Mouse (Mus musculus) C2C12 (cell line): ENCODE measurements around the gene Prr19. TPM values are rescaled to one million over a fixed set of nuclear protein-coding genes. Genes with fewer than 3 reads are reported as not detected.

ENCODE experiments used
- H3K27me3 ChIP-seq: one replicate; pipeline ENCODE4 v1.6.1; 2011; ENCODE audit not compliant: control insufficient read depth, insufficient read depth, insufficient read length
- H3K36me3 ChIP-seq: one replicate; pipeline ENCODE4 v1.6.1; 2011; ENCODE audit not compliant: control insufficient read depth, insufficient read depth
- H3K4me3 ChIP-seq: one replicate; pipeline ENCODE4 v1.5.1; 2011; ENCODE audit warnings: mild to moderate bottlenecking, control low read depth; ENCODE audit not compliant: poor library complexity, insufficient read depth, severe bottlenecking
- H3K79me2 ChIP-seq: one replicate; pipeline ENCODE4 v1.6.1; 2011; ENCODE audit not compliant: control insufficient read depth, insufficient read depth
- H3K79me3 ChIP-seq: one replicate; pipeline ENCODE4 v1.6.1; 2011; ENCODE audit warnings: low read depth, control low read depth
- H3ac ChIP-seq: one replicate; pipeline ENCODE3; 2011; ENCODE audit warnings: low read depth; ENCODE audit not compliant: control insufficient read depth, insufficient read length
- CEBPB ChIP-seq: IDR thresholded peaks from one replicate; pipeline ENCODE4 v1.6.1; 2011; ENCODE audit warnings: low read depth, mild to moderate bottlenecking, control low read depth, moderate library complexity
- CTCF ChIP-seq: IDR thresholded peaks from one replicate; pipeline ENCODE4 v1.5.1; 2011; ENCODE audit not compliant: control insufficient read depth, insufficient read depth, insufficient read length
- FOSL1 ChIP-seq: IDR thresholded peaks from one replicate; pipeline ENCODE4 v1.8.0; 2011; ENCODE audit warnings: mild to moderate bottlenecking, low read length; ENCODE audit not compliant: poor library complexity, insufficient read depth, severe bottlenecking
- MAX ChIP-seq: IDR thresholded peaks from one replicate; pipeline ENCODE4 v1.6.1; 2011; ENCODE audit warnings: mild to moderate bottlenecking, control low read depth
- MYOD1 ChIP-seq: IDR thresholded peaks from one replicate; pipeline ENCODE4 v1.6.1; 2011; ENCODE audit warnings: low read depth; ENCODE audit not compliant: control insufficient read depth, insufficient read length
- MYOG ChIP-seq: IDR thresholded peaks from one replicate; pipeline ENCODE4 v1.6.1; 2011; ENCODE audit not compliant: control insufficient read depth, insufficient read length; ENCODE audit errors: extremely low read depth
- USF1 ChIP-seq: IDR thresholded peaks from one replicate; pipeline ENCODE4 v1.6.1; 2011; ENCODE audit warnings: low read depth, mild to moderate bottlenecking, control low read depth, moderate library complexity
- polyA plus RNA-seq: library from polyadenylated mRNA; unstranded; fragments of >200 nt; fragmentation: generic; extraction: Trizol; gene quantifications from one replicate; pipeline ENCODE4 v1.2.1, GENCODE M21; 2012; ENCODE audit warnings: missing spikeins

Prr19 gene
- polyA plus RNA-seq, 1 experiment = not detected

DNA sequence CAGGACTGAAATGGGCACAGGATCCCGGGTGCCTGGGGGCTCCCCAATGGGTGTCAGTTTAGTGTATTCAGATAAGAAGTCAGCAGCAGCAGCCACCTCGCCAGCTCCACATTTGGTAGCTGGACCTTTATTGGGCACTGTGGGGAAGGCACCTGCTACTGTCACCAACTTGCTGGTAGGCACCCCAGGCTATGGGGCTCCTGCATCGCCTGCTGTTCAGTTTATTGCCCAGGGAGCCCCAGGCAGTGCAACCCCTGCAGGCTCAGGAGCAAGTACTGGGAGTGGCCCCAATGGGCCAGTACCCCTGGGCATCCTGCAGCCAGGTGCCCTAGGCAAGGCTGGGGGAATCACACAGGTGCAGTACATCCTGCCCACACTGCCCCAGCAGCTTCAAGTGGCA lies 12.5 kb upstream of the Prr19 start:
- Histone ChIP-seq H3K27me3 (no peaks in the 10 kb centered on the region), H3K79me3 (peaks cover 7% of the 10 kb centered on the region), H3K36me3 (peaks cover 53% of the 10 kb centered on the region), H3ac (no peak overlapping the region), H3K79me2 (peaks cover 15% of the 10 kb centered on the region), H3K4me3 (no peak overlapping the region)
- no peak for TF ChIP-seq CEBPB
- no peak for TF ChIP-seq FOSL1
- no peak for TF ChIP-seq MYOD1
- TF ChIP-seq MYOG = no peak
- TF ChIP-seq CTCF = no peak
- TF ChIP-seq USF1 = no peak
- no peak for TF ChIP-seq MAX

DNA sequence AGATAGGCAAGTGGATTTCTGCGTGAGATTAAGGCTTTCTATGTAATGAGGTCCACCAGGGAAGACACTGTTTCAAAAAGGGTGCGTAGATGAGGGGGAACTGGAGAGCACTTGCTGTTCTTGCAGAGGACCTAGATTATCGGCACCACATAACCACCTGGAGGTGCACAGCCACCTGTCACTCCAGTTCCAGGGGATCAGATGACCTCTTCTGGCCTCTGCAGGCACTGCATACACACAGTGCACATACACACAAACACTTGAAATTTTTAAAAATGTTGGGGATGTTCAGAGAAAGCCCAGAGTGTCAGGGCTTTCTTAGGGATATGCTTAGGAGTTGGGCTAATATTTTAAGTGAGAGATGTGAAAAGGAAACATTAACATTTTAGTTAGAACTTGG lies 11.3 kb upstream of the Prr19 start:
- H3K4me3 ChIP-seq = no peak overlapping the region
- H3ac ChIP-seq = no peak overlapping the region
- H3K27me3 ChIP-seq = no peaks in the 10 kb centered on the region
- peaks cover 3% of the 10 kb centered on the region for H3K79me2 ChIP-seq
- TF ChIP-seq USF1 (no peak), CEBPB (no peak), CTCF (no peak), FOSL1 (no peak), MAX (no peak), MYOD1 (no peak), MYOG (no peak)
- H3K36me3 ChIP-seq = peaks cover 58% of the 10 kb centered on the region
- H3K79me3 ChIP-seq = peaks cover 3% of the 10 kb centered on the region

DNA sequence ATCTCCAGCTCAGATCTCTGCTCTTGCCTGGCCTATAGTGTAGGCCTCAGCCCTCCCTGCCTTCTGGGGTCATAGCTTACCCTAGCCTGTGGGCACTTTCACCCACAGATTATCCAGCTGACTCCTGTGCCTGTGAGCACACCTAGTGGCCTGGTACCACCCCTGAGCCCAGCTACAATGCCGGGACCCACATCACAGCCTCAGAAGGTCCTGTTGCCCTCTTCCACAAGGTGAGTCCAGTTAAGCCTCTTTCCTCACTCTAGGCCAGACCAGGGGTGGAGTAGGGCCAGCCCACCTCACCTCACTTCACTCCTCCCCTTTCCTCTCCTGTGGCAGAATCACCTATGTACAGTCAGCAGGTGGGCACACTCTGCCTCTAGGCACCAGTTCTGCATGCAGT lies 10.7 kb upstream of the Prr19 start:
- Histone ChIP-seq H3K4me3 (no peak overlapping the region), H3ac (no peak overlapping the region), H3K79me2 (no peaks in the 10 kb centered on the region), H3K36me3 (peaks cover 58% of the 10 kb centered on the region), H3K27me3 (no peaks in the 10 kb centered on the region), H3K79me3 (peaks cover 3% of the 10 kb centered on the region)
- TF ChIP-seq USF1 = no peak
- no peak for TF ChIP-seq MAX
- no peak for TF ChIP-seq MYOD1
- TF ChIP-seq FOSL1 = no peak
- no peak for TF ChIP-seq CTCF
- no peak for TF ChIP-seq MYOG
- no peak for TF ChIP-seq CEBPB

DNA sequence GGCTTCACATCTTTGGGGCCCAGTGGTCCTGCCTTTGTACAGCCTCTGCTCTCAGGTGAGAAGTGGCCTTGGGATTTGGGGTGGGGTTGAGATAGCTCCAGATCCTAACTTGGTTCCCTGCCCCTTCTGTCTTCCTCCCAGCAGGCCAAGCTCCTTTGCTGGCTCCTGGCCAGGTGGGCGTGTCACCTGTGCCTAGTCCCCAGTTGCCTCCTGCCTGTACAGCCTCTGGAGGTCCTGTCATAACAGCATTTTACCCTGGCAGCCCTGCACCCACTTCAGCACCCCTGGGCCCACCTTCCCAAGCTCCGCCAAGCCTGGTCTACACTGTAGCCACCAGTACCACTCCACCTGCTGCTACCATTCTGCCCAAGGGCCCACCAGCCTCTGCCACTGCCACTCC lies 10.3 kb upstream of the Prr19 start:
- peaks cover 3% of the 10 kb centered on the region for H3K79me3 ChIP-seq
- no peaks in the 10 kb centered on the region for H3K27me3 ChIP-seq
- H3K36me3 ChIP-seq = peaks cover 55% of the 10 kb centered on the region

DNA sequence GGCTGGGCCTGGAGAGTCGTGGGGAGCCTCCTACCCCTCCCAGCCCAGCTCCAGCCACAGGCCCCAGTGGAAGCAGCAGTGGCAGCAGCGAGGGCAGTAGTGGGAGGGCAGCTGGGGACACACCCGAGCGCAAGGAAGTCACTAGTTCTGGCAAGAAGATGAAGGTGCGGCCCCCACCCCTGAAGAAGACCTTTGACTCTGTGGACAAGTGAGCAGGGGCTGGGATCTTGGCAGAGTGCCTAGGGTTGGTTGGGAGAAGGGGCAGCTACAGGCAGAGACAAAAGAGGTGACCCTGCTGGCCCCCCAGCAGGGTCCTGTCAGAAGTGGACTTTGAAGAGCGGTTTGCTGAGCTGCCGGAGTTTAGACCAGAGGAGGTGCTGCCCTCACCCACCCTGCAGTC lies 9.1 kb upstream of the Prr19 start:
- H3K36me3 ChIP-seq = peaks cover 46% of the 10 kb centered on the region
- H3K4me3 ChIP-seq = no peak overlapping the region
- H3K79me3 ChIP-seq = no peaks in the 10 kb centered on the region

More for the DNA sequence above, 10.3 kb upstream of the Prr19 start:
- TF ChIP-seq MAX = no peak
- no peak for TF ChIP-seq CTCF
- TF ChIP-seq CEBPB = no peak
- TF ChIP-seq FOSL1 = no peak
- TF ChIP-seq MYOG = no peak
- no peak for TF ChIP-seq MYOD1
- no peak for TF ChIP-seq USF1
- no peak overlapping the region for H3ac ChIP-seq
- H3K4me3 ChIP-seq = no peak overlapping the region
- H3K79me2 ChIP-seq = no peaks in the 10 kb centered on the region

DNA sequence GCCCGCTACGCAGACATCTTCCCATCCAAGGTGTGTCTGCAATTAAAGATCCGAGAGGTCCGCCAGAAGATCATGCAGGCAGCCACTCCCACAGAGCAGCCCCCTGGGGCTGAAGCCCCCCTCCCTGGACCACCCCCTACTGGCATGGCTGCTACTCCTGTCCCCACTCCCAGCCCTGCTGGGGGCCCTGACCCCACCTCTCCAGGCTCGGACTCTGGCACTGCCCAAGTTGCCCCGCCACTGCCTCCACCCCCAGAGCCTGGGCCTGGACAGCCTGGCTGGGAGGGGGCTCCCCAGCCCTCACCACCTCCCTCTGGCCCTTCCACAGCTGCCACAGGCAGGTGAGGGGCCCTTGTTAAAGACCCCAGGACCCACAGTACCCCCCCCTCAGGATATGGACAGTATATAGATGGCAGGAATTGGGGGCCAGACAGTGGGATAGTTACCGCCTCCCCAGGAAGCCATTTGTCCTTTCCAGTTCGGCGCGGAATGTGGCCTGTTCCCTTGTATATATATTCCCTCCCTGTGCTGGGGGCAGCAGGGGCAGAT lies 7.9 kb upstream of the Prr19 start:
- TF ChIP-seq CTCF = no peak
- no peak for TF ChIP-seq MYOG
- no peak for TF ChIP-seq FOSL1
- TF ChIP-seq CEBPB = no peak
- no peak for TF ChIP-seq USF1
- TF ChIP-seq MAX = no peak
- no peak for TF ChIP-seq MYOD1
- Histone ChIP-seq H3K4me3 (no peak overlapping the region), H3K27me3 (no peaks in the 10 kb centered on the region), H3K79me3 (no peaks in the 10 kb centered on the region), H3ac (no peak overlapping the region), H3K36me3 (peaks cover 36% of the 10 kb centered on the region), H3K79me2 (peaks cover 6% of the 10 kb centered on the region)

More for the DNA sequence above, 9.1 kb upstream of the Prr19 start:
- no peaks in the 10 kb centered on the region for H3K27me3 ChIP-seq
- H3K79me2 ChIP-seq = peaks cover 5% of the 10 kb centered on the region
- no peak for TF ChIP-seq CTCF
- TF ChIP-seq USF1 = no peak
- no peak for TF ChIP-seq MYOG
- no peak for TF ChIP-seq MYOD1
- no peak for TF ChIP-seq CEBPB
- no peak for TF ChIP-seq MAX
- TF ChIP-seq FOSL1 = no peak
- no peak overlapping the region for H3ac ChIP-seq
